Mouse (Mus musculus) megakaryocyte progenitor cell, adult 5-6 weeks (primary cell): ENCODE measurements around the gene Gm20696. TPM values are rescaled to one million over a fixed set of nuclear protein-coding genes. Genes with fewer than 3 reads are reported as not detected.

Experiments used
- ATAC-seq: replicated peaks from 2 replicates; pipeline ENCODE4 v1.8.0; 2016; ENCODE audit warnings: mild to moderate bottlenecking, moderate TSS enrichment, inconsistent platforms; ENCODE audit not compliant: poor library complexity
- total RNA-seq, 2 experiments: library from RNA; stranded (forward) in 1 of 2; stranded (reverse) in 1 of 2; fragments of 157-497, 149-512 nt in 1 of 2; fragments of 200-1000 nt in 1 of 2; gene quantifications; 2 replicates each; pipeline versions ENCODE4 v1.2.3 to v1.2.4; 2015 to 2017

The Gm20696 gene
- total RNA-seq, 2 experiments from 2014 or later = 2.7 to 11.8 TPM

- ATAC-seq = peak; percentile 6; the same call in 1 of the 2 replicates
Measured at GRCm38 (mm10) chr6:99665457-99666317, 910 bp downstream of the Gm20696 start.

- ATAC-seq = no peak
Measured at GRCm38 (mm10) chr6:99663232-99663631, 3.4 kb downstream of the Gm20696 start.

- no peak for ATAC-seq
Measured at GRCm38 (mm10) chr6:99660443-99660842, 6.2 kb downstream of the Gm20696 start.

- peak; percentile 52 for ATAC-seq
Measured at GRCm38 (mm10) chr6:99658586-99658985, 8.0 kb downstream of the Gm20696 start.

- no peak for ATAC-seq
Measured at GRCm38 (mm10) chr6:99656088-99656487, 10.5 kb downstream of the Gm20696 start.

GRCm38 (mm10) chr6:99655488-99655887 lies 11.1 kb downstream of the Gm20696 start:
- ATAC-seq = peak; percentile 81

GRCm38 (mm10) chr6:99654343-99654742 lies 12.3 kb downstream of the Gm20696 start:
- no peak for ATAC-seq

GRCm38 (mm10) chr6:99652341-99652740 lies 14.3 kb downstream of the Gm20696 start:
- ATAC-seq = no peak

GRCm38 (mm10) chr6:99649307-99649706 lies 17.3 kb downstream of the Gm20696 start:
- ATAC-seq = peak; percentile 87

GRCm38 (mm10) chr6:99646344-99646743 lies 20.3 kb downstream of the Gm20696 start:
- no peak for ATAC-seq

GRCm38 (mm10) chr6:99644876-99645275 lies 21.7 kb downstream of the Gm20696 start:
- no peak; the same call in 1 of the 2 replicates for ATAC-seq

- 0 out of 2 replicates have a peak, but pooled peaks have one; percentile 26 for ATAC-seq
Measured at GRCm38 (mm10) chr6:99644386-99644785, 22.2 kb downstream of the Gm20696 start.

- ATAC-seq = no peak
Measured at GRCm38 (mm10) chr6:99643439-99644199, 23.0 kb downstream of the Gm20696 start.

GRCm38 (mm10) chr6:99637456-99637855 lies 29.1 kb downstream of the Gm20696 start:
- peak; percentile 86 for ATAC-seq

GRCm38 (mm10) chr6:99636801-99637200 lies 29.8 kb downstream of the Gm20696 start:
- ATAC-seq = peak; percentile 88

- ATAC-seq = no peak
Measured at GRCm38 (mm10) chr6:99636121-99636520, 30.5 kb downstream of the Gm20696 start.

GRCm38 (mm10) chr6:99632121-99632980 lies 34.2 kb downstream of the Gm20696 start:
- ATAC-seq = no peak

- no peak for ATAC-seq
Measured at GRCm38 (mm10) chr6:99631637-99632036, 35.0 kb downstream of the Gm20696 start.

GRCm38 (mm10) chr6:99629726-99630458 lies 36.7 kb downstream of the Gm20696 start:
- ATAC-seq = no peak

- ATAC-seq = no peak
Measured at GRCm38 (mm10) chr6:99626347-99626746, 40.2 kb downstream of the Gm20696 start.
